Mouse (Mus musculus) brain, embryonic 14.5 days (tissue): ENCODE data around the gene Capn8.

Experiments used
- CTCF ChIP-seq: fragments of 200-500 bp; IDR thresholded peaks from 2 replicates; pipeline ENCODE4 v1.5.1; 2012; ENCODE audit warnings: inconsistent platforms, mild to moderate bottlenecking, moderate library complexity, borderline replicate concordance; ENCODE audit not compliant: insufficient read depth, insufficient read length; ENCODE audit errors: extremely low read depth
- POLR2A ChIP-seq: fragments of 200-500 bp; IDR thresholded peaks from 2 replicates; pipeline ENCODE4 v1.6.1; 2012; ENCODE audit warnings: mild to moderate bottlenecking, inconsistent platforms, borderline replicate concordance; ENCODE audit not compliant: poor library complexity, insufficient read depth, insufficient read length, severe bottlenecking; ENCODE audit errors: extremely low read depth

GRCm38 (mm10) chr1:182533583-182533982, 31.2 kb upstream of the Capn8 start:
- TF ChIP-seq CTCF (no peak), POLR2A (no peak)
